Mouse (Mus musculus) kidney, adult 2 months (tissue): ENCODE results near the gene Stam.
"Not testable (repeated sequence)": the region's sequence is repeated elsewhere in the genome, so short reads cannot be mapped to it uniquely, and the experiment has no call there.

Experiments
- CTCF ChIP-seq: fragments of 200-500 bp; conservative IDR thresholded peaks from 2 replicates; pipeline ENCODE4 v1.5.1; 2011; ENCODE audit warnings: low read depth, mild to moderate bottlenecking, control low read depth, low read length, moderate library complexity, mixed read lengths; ENCODE audit not compliant: insufficient read depth, insufficient read length
- POLR2A ChIP-seq: fragments of 200-500 bp; IDR thresholded peaks from one replicate; pipeline ENCODE4 v1.6.1; 2011; ENCODE audit warnings: low read depth, low read length, control low read depth

DNA sequence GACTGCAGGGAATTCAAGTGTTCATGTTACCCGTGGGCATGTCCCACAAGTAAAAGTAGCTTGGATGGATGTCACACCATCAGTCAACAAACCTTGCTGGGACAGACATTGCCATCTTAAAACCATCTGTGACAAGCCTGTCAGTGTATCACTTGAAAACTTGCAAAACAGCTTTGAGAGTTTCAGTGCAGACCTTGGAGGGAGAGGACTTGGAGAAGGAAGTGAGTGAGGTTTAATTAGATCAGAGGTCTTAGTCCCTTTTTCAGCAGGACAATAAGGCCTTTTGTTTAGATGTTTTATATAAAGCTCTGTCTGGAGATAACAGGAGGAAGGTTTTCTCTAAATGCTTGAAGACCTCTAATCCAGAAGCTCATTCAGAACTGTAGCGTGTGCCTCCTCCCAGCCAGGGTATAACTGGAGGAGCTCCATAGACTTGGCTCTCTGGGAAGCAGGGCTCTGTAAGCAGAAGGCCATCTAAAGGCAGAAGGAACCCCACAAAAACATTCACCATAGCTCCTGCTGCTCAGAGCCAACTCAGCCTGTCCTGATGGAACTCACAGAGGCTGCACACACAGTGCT, 124.5 kb downstream of the Stam start:
- TF ChIP-seq POLR2A, CTCF: not testable (repeated sequence)
